ENCODE assay signal across 8 mouse cellular contexts in the genomic region with DNA sequence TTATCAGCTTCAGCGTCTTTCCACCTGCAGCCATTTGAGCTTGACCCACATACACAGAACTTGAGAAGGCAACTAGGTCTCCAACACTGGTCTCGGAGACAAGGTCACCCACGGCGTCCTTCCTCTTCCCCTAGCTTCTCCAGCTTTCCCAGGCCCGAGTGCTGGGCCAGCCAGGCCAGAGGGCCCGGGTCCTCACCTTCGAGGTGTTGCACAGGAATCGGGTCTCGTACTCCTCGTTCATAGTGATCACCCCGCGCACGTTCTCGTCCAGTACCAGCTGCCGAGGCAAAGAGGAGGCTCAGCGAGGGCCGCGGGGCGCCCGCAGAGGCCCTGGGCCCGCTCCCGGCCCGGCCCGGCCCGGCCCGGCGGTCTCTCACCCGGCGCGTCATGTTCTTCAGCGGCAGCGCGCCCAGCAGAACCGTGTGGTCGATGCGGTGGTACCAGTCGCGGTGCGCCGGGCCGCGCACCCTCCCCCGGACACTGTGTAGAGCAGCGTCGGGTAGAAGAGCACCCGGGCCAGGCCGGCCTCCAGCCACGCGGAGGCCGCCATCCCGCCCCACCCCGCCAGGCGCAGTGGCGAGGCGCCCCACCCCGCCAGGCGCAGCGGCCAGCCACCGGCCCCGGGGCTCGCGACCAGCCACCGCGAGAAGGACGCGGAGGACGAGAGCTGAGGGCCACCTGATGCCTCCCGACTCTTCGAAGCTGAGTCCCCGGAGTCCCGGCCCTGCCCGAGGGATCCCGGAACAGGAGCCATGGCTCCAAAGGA. TPM values are rescaled to one million over a fixed set of nuclear protein-coding genes. Genes with fewer than 3 reads are reported as not detected.
DNase-seq lines count a peak whose midpoint lies in the region; ATAC-seq lines count a peak whose summit lies in the region.

No protein-coding gene starts in this region.

- peaks cover 19% of the 10 kb centered on the region for H3K4me1 ChIP-seq in intestine, embryonic 16.5 days (ENCODE audit: control insufficient read depth, insufficient read depth, low read length)
- H3K4me1 ChIP-seq in limb, embryonic 15.5 days: peaks cover 20% of the 10 kb centered on the region
- peaks cover 22% of the 10 kb centered on the region for H3K4me1 ChIP-seq in midbrain, embryonic 16.5 days (ENCODE audit: control insufficient read depth, insufficient read depth, low read length)

- H3K9me3 ChIP-seq in intestine, embryonic 16.5 days (ENCODE audit: control insufficient read depth, low read length): no peaks in the 10 kb centered on the region
- H3K9me3 ChIP-seq in limb, embryonic 15.5 days: no peaks in the 10 kb centered on the region
- H3K9me3 ChIP-seq in midbrain, embryonic 16.5 days (replicated peaks; ENCODE audit: control insufficient read depth, low read length, poor library complexity, severe bottlenecking): no peaks in the 10 kb centered on the region

- peak; percentile 58 for DNase-seq in layer of hippocampus, adult 11-12 months (ENCODE audit: low spot score)
- DNase-seq in layer of hippocampus, adult 9-10 months (ENCODE audit: low spot score): no peak
- DNase-seq in embryo, embryonic 11.5 days (ENCODE audit: low read depth, low spot score): peak; percentile 35
- peak; percentile 74 to 80 for DNase-seq in gastrocnemius, postnatal 4 days (ENCODE audit: low spot score in 2 of 2)
- peak; percentile 75 to 79 for DNase-seq in spleen, postnatal 10 days (ENCODE audit: low spot score in 2 of 2)

- H3K4me2 ChIP-seq in intestine, embryonic 16.5 days (ENCODE audit: low read depth, low read length): peak overlapping the region; percentile 67
- H3K4me2 ChIP-seq in limb, embryonic 15.5 days: peak overlapping the region; percentile 63
- peak overlapping the region; percentile 92 for H3K4me2 ChIP-seq in midbrain, embryonic 16.5 days (ENCODE audit: low read length)

- H3K27me3 ChIP-seq in intestine, embryonic 16.5 days (replicated peaks; ENCODE audit: control insufficient read depth, insufficient read depth, low read length): no peaks in the 10 kb centered on the region
- H3K27me3 ChIP-seq in limb, embryonic 15.5 days: no peaks in the 10 kb centered on the region
- H3K27me3 ChIP-seq in midbrain, embryonic 16.5 days (ENCODE audit: control insufficient read depth, insufficient read depth, low read depth, low read length): no peaks in the 10 kb centered on the region

- H3K4me3 ChIP-seq in intestine, embryonic 16.5 days (ENCODE audit: low read length): peak overlapping the region; percentile 62
- peak overlapping the region; percentile 66 for H3K4me3 ChIP-seq in limb, embryonic 15.5 days
- H3K4me3 ChIP-seq in midbrain, embryonic 16.5 days (ENCODE audit: low read depth, low read length): peak overlapping the region; percentile 60

- WGBS in intestine, embryonic 16.5 days: under 1% methylated on average over 73 of the region's 73 CpGs
- WGBS in limb, embryonic 15.5 days: under 1% methylated on average over 65 of the region's 73 CpGs
- under 1% methylated on average over 71 of the region's 73 CpGs for WGBS in midbrain, embryonic 16.5 days

- peak overlapping the region; percentile 97 for H3K27ac ChIP-seq in intestine, embryonic 16.5 days (ENCODE audit: low read length)
- peak overlapping the region; percentile 96 for H3K27ac ChIP-seq in limb, embryonic 15.5 days
- peak overlapping the region; percentile 94 for H3K27ac ChIP-seq in midbrain, embryonic 16.5 days (ENCODE audit: low read length)

- H3K9ac ChIP-seq in intestine, embryonic 16.5 days (ENCODE audit: low read depth, low read length): peak overlapping the region; percentile 84
- H3K9ac ChIP-seq in limb, embryonic 15.5 days: peak overlapping the region; percentile 96
- peak overlapping the region; percentile 98 for H3K9ac ChIP-seq in midbrain, embryonic 16.5 days (ENCODE audit: low read depth, low read length)

- no peaks in the 10 kb centered on the region for H3K36me3 ChIP-seq in intestine, embryonic 16.5 days (ENCODE audit: control insufficient read depth, insufficient read depth, low read length)
- H3K36me3 ChIP-seq in limb, embryonic 15.5 days: peaks cover 16% of the 10 kb centered on the region
- peaks cover 3% of the 10 kb centered on the region; the same call in 1 of the 2 replicates for H3K36me3 ChIP-seq in midbrain, embryonic 16.5 days (ENCODE audit: control insufficient read depth, insufficient read depth, low read length)

- peak; percentile 85 for ATAC-seq in intestine, embryonic 16.5 days
- ATAC-seq in limb, embryonic 15.5 days (ENCODE audit: insufficient number of reproducible peaks, low FRiP score, low TSS enrichment, low read depth): peak; percentile 74
- peak; percentile 90 for ATAC-seq in midbrain, embryonic 16.5 days

RNA-seq across cellular contexts. Expression of a gene that starts 12.8 kb away (rescaled TPM):
- 100 to 1,000 TPM; 329 to 331 TPM for total RNA-seq in gastrocnemius, postnatal 4 days (2021)
- 301 and 316 TPM in 2 replicates for polyA plus RNA-seq in intestine, embryonic 16.5 days (2015; fragmentation: Nextera tagmentation; extraction: Ambion mirVana)
- 199 and 219 TPM in 2 replicates for polyA plus RNA-seq in limb, embryonic 15.5 days (2015; fragmentation: Nextera tagmentation; extraction: Ambion mirVana)
- polyA plus RNA-seq in midbrain, embryonic 16.5 days (2015; fragmentation: Nextera tagmentation; extraction: Ambion mirVana): 206 and 208 TPM in 2 replicates

RNA-seq across cellular contexts. Expression of a gene that starts 12.9 kb away (rescaled TPM):
- 10 to 100 TPM; 19.6 to 23.5 TPM for total RNA-seq in gastrocnemius, postnatal 4 days (2021)
- polyA plus RNA-seq in intestine, embryonic 16.5 days (2015; fragmentation: Nextera tagmentation; extraction: Ambion mirVana): 24.8 and 27.1 TPM in 2 replicates
- 34.7 and 36.4 TPM in 2 replicates for polyA plus RNA-seq in limb, embryonic 15.5 days (2015; fragmentation: Nextera tagmentation; extraction: Ambion mirVana)
- 61.6 and 62.6 TPM in 2 replicates for polyA plus RNA-seq in midbrain, embryonic 16.5 days (2015; fragmentation: Nextera tagmentation; extraction: Ambion mirVana)

RNA-seq across cellular contexts. Expression of a gene that starts 22.8 kb away (rescaled TPM):
- total RNA-seq in gastrocnemius, postnatal 4 days (2021): 10 to 100 TPM; 70.6 to 88.9 TPM
- 71.8 and 73.1 TPM in 2 replicates for polyA plus RNA-seq in intestine, embryonic 16.5 days (2015; fragmentation: Nextera tagmentation; extraction: Ambion mirVana)
- 56.9 and 61.2 TPM in 2 replicates for polyA plus RNA-seq in limb, embryonic 15.5 days (2015; fragmentation: Nextera tagmentation; extraction: Ambion mirVana)
- polyA plus RNA-seq in midbrain, embryonic 16.5 days (2015; fragmentation: Nextera tagmentation; extraction: Ambion mirVana): 115 and 121 TPM in 2 replicates

RNA-seq across cellular contexts. Expression of a gene that starts 31.8 kb away (rescaled TPM):
- 10 to 100 TPM in 1 of 2 experiments, 1 to 10 TPM in 1; 7.5 to 10.1 TPM for total RNA-seq in gastrocnemius, postnatal 4 days (2021)
- 3.3 and 4.8 TPM in 2 replicates for polyA plus RNA-seq in intestine, embryonic 16.5 days (2015; fragmentation: Nextera tagmentation; extraction: Ambion mirVana)
- 18.9 and 25.6 TPM in 2 replicates for polyA plus RNA-seq in limb, embryonic 15.5 days (2015; fragmentation: Nextera tagmentation; extraction: Ambion mirVana)
- 42.6 and 55.6 TPM in 2 replicates for polyA plus RNA-seq in midbrain, embryonic 16.5 days (2015; fragmentation: Nextera tagmentation; extraction: Ambion mirVana)
